Mouse (Mus musculus) stomach, postnatal 0 days (tissue): ENCODE data around the gene Tor2a. TPM values are rescaled to one million over a fixed set of nuclear protein-coding genes. Genes with fewer than 3 reads are reported as not detected.

ENCODE experiments used
- ATAC-seq: fragments of 200-750 bp; cut with Nextera tagmentation; 2 replicates; pipeline ENCODE4 v1.8.0; 2017; ENCODE audit not compliant: low FRiP score, low TSS enrichment
- DNase-seq: peaks from one replicate; pipeline ENCODE4 v3.0.0-alpha.2; 2016; ENCODE audit warnings: low spot score
- H3K27ac ChIP-seq: fragments of 300-500 bp; sonication (generic); replicated peaks from 2 replicates; pipeline ENCODE4 v1.5.1; 2014; ENCODE audit warnings: mild to moderate bottlenecking, control low read depth
- H3K27me3 ChIP-seq: fragments of 300-500 bp; sonication (generic); 2 replicates; pipeline ENCODE4 v1.6.1; 2014; ENCODE audit warnings: low read length; ENCODE audit not compliant: control insufficient read depth, insufficient read depth
- H3K36me3 ChIP-seq: fragments of 300-500 bp; sonication (generic); 2 replicates; pipeline ENCODE4 v1.6.1; 2014; ENCODE audit warnings: low read length, mixed read lengths; ENCODE audit not compliant: control insufficient read depth, insufficient read depth
- H3K4me1 ChIP-seq: fragments of 300-500 bp; sonication (generic); replicated peaks from 2 replicates; pipeline ENCODE4 v1.6.1; 2014; ENCODE audit warnings: antibody characterized with exemption; ENCODE audit not compliant: control insufficient read depth, insufficient read depth
- H3K4me2 ChIP-seq: fragments of 300-500 bp; sonication (generic); replicated peaks from 2 replicates; pipeline ENCODE4 v1.6.1; 2014; ENCODE audit warnings: low read depth, mild to moderate bottlenecking, control low read depth, moderate library complexity
- H3K4me3 ChIP-seq: fragments of 300-500 bp; sonication (generic); 2 replicates; pipeline ENCODE4 v1.5.1; 2014; ENCODE audit warnings: low read depth, low read length, control low read depth
- H3K9ac ChIP-seq: fragments of 300-500 bp; sonication (generic); 2 replicates; pipeline ENCODE4 v1.6.1; 2014; ENCODE audit warnings: mild to moderate bottlenecking, low read length, control low read depth, mixed read lengths
- H3K9me3 ChIP-seq: fragments of 300-500 bp; sonication (generic); 2 replicates; pipeline ENCODE4 v1.6.1; 2016; ENCODE audit warnings: low read length; ENCODE audit not compliant: control insufficient read depth
- CTCF ChIP-seq: IDR thresholded peaks from 2 replicates; pipeline ENCODE4 v1.5.1; 2016; ENCODE audit warnings: antibody characterized with exemption, low read depth, mild to moderate bottlenecking, moderate library complexity
- EP300 ChIP-seq: optimal IDR thresholded peaks from 2 replicates; pipeline ENCODE3; 2016; ENCODE audit warnings: antibody characterized with exemption
- WGBS: fragments of 180-500 bp; shearing (Covaris S2); extraction: QIAGEN DNeasy Blood & Tissue Kit; methylation state at CpG from one replicate; pipeline ENCODE4 v1.1.7; 2014; 5-methylcytosine and 5-hydroxymethylcytosine counted together
- polyA plus RNA-seq: library from polyadenylated mRNA; unstranded; fragments of >200 nt; fragmentation: Nextera tagmentation; extraction: Ambion mirVana; gene quantifications from 2 replicates; pipeline ENCODE4 v1.2.1, GENCODE M21; 2015

Gene Tor2a
- polyA plus RNA-seq, 1 experiment from 2014 or later = 45.9 TPM

DNA sequence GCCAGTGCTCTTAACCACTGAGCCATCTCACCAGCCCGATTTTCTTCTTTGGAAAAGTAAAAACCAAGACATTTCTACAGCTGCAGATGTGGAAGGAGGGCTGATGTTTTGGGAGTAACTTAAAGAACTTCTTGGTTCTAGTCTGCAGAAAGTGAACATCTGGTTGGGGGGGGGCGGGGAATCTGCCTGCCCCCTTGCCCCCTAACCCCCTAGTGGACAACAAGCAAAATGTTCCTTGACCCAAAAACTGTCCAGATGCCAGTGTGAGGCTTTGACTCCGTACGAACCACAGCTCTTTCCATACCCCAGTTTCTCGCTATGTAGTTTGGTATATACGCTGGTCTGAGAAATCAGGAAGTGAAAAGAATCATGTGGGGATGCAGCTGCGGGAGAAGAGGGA lies 6.8 kb upstream of the Tor2a start:
- ATAC-seq = no peak
- Histone ChIP-seq H3K4me3 (no peak overlapping the region), H3K27me3 (no peaks in the 10 kb centered on the region), H3K36me3 (peaks cover 5% of the 10 kb centered on the region; the same call in 1 of the 2 replicates), H3K9me3 (no peaks in the 10 kb centered on the region), H3K4me1 (no peaks in the 10 kb centered on the region), H3K9ac (no peak overlapping the region), H3K4me2 (no peak overlapping the region), H3K27ac (no peak overlapping the region)
- DNase-seq = no peak
- 71% methylated on average over 7 of the region's 7 CpGs for WGBS
- peak; percentile 37 for TF ChIP-seq CTCF
- no peak for TF ChIP-seq EP300

DNA sequence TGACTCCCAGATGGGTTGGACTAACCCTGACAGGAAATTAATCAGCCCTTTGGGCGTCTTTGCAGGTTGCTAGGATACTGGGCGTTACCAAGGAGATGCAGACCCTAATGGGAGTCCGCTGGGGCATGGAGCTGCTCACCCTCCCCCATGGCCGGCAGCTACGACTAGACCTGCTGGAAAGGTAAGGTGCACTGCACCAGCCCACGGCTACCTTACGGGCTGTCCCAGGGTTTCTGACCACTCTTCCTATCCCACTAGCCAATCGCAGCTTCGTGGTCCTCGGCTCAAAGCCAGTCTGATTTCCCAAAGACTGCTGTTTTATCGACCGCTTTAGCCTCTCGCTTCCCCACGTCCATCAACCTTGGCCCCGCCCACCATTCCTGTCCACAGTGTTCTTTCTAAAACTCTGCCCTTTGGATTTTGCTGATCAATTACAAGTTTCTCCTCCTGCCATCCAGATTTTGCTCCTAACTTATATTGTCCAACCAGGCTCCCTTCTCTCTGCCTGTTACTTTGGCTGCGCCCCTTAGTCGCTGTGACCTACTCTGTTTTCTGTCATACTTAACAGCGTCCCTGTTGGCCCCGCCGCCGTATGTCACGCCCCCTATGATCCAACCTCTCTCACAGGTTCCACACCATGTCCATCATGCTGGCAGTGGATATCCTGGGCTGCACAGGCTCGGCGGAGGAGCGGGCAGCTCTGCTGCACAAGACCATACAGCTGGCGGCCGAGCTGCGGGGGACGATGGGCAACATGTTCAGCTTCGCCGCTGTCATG lies 6.0 kb upstream of the Tor2a start:
- Histone ChIP-seq H3K27me3 (no peaks in the 10 kb centered on the region), H3K4me2 (peak overlapping the region; percentile 58), H3K4me1 (no peaks in the 10 kb centered on the region), H3K4me3 (peak overlapping the region; percentile 29), H3K9me3 (no peaks in the 10 kb centered on the region), H3K27ac (0 out of 2 replicates have a peak overlapping the region, but pooled peaks have one; percentile 3), H3K36me3 (peaks cover 5% of the 10 kb centered on the region; the same call in 1 of the 2 replicates), H3K9ac (0 out of 2 replicates have a peak overlapping the region, but pooled peaks have one; percentile 18)
- ATAC-seq (peak; percentile 90), DNase-seq (peak; percentile 87)
- TF ChIP-seq CTCF (peak; percentile 13; the same call in 1 of the 2 replicates), EP300 (no peak)
- WGBS = 20% methylated on average over 31 of the region's 31 CpGs

- 0 out of 2 replicates have a peak overlapping the region, but pooled peaks have one; percentile 3 for H3K27ac ChIP-seq
- no peak for ATAC-seq
- peaks cover 5% of the 10 kb centered on the region; the same call in 1 of the 2 replicates for H3K36me3 ChIP-seq
- H3K9me3 ChIP-seq = no peaks in the 10 kb centered on the region
- peak overlapping the region; percentile 29 for H3K4me3 ChIP-seq
- H3K27me3 ChIP-seq = no peaks in the 10 kb centered on the region
- 33% methylated on average over 8 of the region's 10 CpGs for WGBS
- H3K9ac ChIP-seq = 0 out of 2 replicates have a peak overlapping the region, but pooled peaks have one; percentile 18
- H3K4me2 ChIP-seq = peak overlapping the region; percentile 58
- H3K4me1 ChIP-seq = no peaks in the 10 kb centered on the region
- TF ChIP-seq CTCF = no peak
- no peak for TF ChIP-seq EP300
- DNase-seq = no peak
These were observed 5.4 kb upstream of the Tor2a start for GRCm38 (mm10) chr2:32751665-32752033.

DNA sequence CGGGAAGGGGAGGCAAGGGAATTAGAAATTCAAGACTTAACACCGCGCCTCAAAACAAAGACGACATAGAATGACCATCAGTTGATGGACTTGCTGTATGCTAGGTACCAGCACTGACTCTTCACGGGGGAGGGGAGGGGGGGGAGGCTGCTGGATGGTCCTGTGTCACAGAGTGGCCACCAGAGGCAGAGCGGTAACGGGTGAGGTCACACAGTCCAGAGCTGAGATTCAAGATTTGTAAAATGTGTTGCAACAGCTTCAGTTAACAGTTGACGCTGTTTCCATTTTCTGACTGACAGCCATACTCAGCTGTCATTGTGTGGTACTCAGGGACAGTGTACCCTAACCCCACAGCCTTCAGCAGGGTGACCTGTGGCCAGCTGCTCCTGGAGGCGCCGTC lies 4.9 kb upstream of the Tor2a start:
- DNase-seq = peak; percentile 69

DNA sequence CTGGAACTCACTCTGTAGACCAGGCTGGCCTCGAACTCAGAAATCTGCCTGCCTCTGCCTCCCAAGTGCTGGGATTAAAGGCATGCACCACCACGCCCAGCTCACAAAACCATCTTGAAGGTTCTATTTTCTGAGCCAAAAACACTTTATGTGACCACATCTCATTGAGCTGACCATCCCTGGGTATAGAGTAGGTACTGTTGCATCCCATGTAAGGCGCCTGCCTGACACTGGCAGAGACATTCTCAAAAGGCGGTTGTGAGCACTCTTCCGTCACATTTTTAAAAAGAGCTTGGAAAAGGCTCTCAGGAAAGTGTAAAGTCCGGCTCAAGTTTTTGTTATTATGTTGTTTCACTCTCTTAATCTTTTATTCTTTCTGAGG lies 369 bp upstream of the Tor2a start:
- peak overlapping the region; percentile 69; the same call in 1 of the 2 replicates for H3K4me2 ChIP-seq
- no peaks in the 10 kb centered on the region for H3K27me3 ChIP-seq
- WGBS = 29% methylated on average over 6 of the region's 6 CpGs
- H3K9me3 ChIP-seq = no peaks in the 10 kb centered on the region
- no peak overlapping the region for H3K27ac ChIP-seq
- H3K4me3 ChIP-seq = no peak overlapping the region
- H3K4me1 ChIP-seq = no peaks in the 10 kb centered on the region
- TF ChIP-seq CTCF (no peak), EP300 (no peak)
- ATAC-seq = peak; percentile 8; the same call in 1 of the 2 replicates
- H3K9ac ChIP-seq = no peak overlapping the region
- no peak for DNase-seq
- peaks cover 12% of the 10 kb centered on the region for H3K36me3 ChIP-seq

More for the DNA sequence above, 4.9 kb upstream of the Tor2a start:
- Histone ChIP-seq H3K9ac (no peak overlapping the region), H3K4me3 (no peak overlapping the region), H3K27ac (no peak overlapping the region), H3K9me3 (no peaks in the 10 kb centered on the region), H3K4me1 (no peaks in the 10 kb centered on the region), H3K4me2 (peak overlapping the region; percentile 58; the same call in 1 of the 2 replicates), H3K27me3 (no peaks in the 10 kb centered on the region), H3K36me3 (peaks cover 5% of the 10 kb centered on the region; the same call in 1 of the 2 replicates)
- ATAC-seq = 0 out of 2 replicates have a peak, but pooled peaks have one; percentile 20
- 67% methylated on average over 10 of the region's 10 CpGs for WGBS
- TF ChIP-seq CTCF (peak; percentile 54), EP300 (no peak)

DNA sequence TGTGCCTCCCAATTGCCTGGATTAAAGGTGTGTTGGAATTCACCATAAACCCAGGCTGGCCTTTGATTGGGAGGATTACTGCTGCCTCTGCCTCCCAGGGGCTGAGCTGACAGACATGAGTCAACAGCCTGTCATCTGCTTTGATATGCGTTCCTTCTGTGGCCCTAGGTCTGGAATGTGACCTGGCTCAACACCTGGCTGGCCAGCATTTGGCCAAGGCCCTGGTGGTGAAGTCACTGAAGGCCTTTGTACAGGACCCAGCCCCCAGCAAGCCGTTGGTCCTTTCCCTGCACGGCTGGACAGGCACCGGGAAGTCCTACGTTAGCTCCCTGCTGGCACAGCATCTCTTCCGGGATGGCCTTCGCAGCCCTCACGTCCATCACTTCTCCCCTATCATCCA lies 1.5 kb downstream of the Tor2a start:
- 59% methylated on average over 8 of the region's 8 CpGs for WGBS
- no peak for ATAC-seq
- Histone ChIP-seq H3K9me3 (no peaks in the 10 kb centered on the region), H3K9ac (0 out of 2 replicates have a peak overlapping the region, but pooled peaks have one; percentile 1), H3K27ac (no peak overlapping the region), H3K27me3 (no peaks in the 10 kb centered on the region), H3K36me3 (peaks cover 8% of the 10 kb centered on the region; the same call in 1 of the 2 replicates), H3K4me3 (no peak overlapping the region), H3K4me2 (no peak overlapping the region), H3K4me1 (no peaks in the 10 kb centered on the region)
- TF ChIP-seq CTCF = no peak
- no peak for TF ChIP-seq EP300
- no peak for DNase-seq
